Mouse (Mus musculus) T-helper 2 cell (primary cell): ENCODE measurements around the gene Med24.

Source experiments
- in situ Hi-C: fragments of 300-600 bp; cut with MboI, MseI; formaldehyde crosslinking; loops from one replicate; pipeline ENCODE4 v1.15.1; 2025; ENCODE audit warnings: high pct_unique_total_duplicates

Med24 gene

DNA sequence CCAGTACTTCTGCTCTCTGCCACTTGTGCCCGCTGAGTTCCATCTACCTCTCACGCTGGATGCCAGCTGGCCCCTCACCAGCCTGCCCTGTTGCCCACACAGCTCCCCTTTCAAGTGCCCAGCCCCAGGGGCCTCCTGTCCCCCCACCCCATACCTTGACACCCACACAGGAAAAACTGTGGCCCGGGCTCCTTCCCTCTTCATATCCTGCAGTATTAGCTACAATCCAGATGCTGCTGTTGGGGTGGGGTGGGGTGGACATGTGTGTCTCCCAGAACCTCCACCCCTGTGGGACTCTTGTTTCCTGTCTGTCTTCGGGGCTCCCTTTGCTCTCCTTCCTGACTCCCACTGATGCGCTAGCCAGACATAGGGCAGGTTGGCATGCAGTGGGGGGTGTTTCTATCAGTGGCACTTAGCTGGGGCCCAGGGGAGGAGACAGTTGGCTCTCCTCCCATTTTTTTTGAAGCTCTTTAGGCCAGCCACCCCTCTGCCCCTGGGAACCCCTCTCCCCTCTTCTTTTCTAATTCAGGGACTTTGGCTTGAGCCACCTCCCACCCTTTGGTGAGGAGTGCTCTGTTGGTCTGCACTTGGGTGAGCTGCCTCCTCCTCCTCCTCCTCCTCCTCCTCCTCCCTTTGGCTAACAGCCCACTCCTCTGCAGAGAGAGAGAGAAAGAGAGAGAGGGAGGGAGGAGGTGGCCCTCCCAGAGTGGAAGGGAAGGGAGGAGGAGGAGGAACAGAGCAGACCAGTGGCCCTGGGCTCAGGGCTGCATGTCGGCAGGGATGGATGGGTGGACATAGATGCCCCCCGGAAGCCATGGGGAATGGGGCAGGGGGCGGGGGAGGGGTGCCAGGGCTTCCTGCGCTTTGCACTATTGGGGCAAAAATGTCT is 36.4 kb upstream of the Med24 start:
- in situ Hi-C loops = no loop called here

DNA sequence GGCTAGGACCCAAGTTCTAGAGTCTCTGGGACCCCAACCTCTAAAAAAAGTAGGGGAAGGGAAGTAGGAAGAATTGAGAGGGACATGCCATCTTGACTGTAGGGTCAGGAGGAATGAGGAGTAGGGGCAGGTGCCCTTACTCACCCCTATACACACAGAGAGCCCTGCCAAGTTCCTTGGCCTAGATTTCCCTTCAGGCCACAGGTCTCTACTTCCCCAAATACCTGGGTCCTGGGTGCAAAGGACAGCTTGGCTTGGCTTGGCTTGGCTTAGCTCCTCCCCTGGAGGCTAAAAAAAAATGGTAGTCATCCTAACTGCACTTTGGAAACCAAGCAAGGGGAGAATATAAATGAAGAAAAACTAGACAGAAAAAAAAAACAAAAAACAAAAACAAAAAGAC is 35.5 kb upstream of the Med24 start:
- in situ Hi-C loops = no loop called here

DNA sequence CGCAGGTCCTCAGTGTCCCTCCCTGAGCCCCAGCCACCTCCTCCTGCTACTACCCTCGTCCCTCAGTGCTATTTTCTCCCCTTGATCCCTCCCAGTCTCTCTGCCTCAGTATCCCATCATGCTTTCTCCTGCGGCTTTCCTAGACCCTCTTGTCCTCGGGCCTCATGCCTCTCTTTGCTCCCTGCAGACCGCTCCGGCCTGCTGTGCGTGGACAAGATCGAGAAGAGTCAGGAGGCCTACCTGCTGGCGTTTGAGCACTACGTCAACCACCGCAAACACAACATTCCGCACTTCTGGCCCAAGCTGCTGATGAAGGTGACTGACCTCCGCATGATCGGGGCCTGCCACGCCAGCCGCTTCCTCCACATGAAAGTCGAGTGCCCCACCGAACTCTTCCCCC is 34.9 kb upstream of the Med24 start:
- in situ Hi-C loops = no loop called here

DNA sequence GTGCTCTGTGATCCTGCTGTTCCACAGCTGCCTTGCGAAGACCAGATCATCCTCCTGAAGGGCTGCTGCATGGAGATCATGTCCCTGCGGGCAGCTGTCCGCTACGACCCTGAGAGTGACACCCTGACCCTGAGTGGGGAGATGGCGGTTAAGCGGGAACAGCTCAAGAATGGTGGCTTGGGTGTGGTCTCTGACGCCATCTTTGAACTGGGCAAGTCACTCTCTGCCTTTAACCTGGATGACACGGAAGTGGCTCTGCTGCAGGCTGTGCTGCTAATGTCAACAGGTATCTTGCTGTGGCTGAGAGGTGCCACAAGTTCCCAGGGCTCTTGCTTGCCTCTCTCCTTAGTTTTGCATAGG is 34.2 kb upstream of the Med24 start:
- in situ Hi-C loops = no loop called here

DNA sequence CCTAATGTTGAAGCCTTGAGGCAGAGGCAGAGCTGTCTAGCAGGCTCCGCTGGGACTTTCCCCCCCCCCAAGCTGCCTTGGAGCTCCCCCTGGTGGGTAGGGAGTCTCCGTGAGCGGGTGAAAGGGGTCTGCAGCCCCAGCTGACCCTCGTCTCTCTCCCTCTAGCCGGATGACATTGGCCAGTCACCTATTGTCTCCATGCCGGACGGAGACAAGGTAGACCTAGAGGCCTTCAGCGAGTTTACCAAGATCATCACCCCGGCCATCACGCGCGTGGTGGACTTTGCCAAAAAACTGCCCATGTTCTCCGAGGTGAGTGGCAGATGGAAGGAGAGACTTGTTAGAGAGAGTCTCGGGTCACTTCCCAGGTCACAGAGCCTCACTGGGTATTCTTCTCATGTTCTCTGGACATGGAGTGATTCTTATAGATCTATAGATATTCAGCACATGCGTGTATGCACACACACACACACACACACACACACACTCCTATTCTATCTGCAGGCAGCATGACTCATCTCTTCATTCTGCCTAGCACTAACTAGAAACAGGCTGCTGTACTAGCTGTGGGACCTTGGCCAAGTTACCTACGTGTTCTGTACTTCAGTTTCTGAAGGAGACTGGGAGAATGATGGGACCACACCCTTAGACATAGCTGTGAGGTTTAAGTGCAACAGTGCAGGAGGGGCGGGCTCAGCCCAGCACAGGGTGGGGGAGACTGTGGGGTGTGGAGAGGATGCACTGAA is 33.7 kb upstream of the Med24 start:
- in situ Hi-C loops = no loop called here

DNA sequence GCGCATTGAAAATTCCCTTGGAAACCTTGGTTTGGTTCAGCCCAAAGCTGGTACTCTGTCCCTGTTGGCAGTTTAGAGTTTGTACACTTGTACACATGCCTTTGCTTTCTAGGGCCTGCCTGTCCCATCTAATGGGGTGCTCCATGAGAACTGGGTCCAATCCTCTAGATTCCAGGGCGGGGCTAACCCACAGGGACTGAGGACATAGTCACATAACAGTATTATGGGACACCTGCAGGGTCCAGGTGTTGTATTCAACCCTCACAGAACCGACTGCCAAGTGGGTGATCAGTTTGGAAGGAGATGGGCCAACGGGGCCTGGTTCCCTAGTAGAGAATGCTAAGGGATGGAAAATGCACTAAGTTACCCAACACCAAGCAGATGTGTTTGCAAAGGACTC is 32.7 kb upstream of the Med24 start:
- in situ Hi-C loops = no loop called here

DNA sequence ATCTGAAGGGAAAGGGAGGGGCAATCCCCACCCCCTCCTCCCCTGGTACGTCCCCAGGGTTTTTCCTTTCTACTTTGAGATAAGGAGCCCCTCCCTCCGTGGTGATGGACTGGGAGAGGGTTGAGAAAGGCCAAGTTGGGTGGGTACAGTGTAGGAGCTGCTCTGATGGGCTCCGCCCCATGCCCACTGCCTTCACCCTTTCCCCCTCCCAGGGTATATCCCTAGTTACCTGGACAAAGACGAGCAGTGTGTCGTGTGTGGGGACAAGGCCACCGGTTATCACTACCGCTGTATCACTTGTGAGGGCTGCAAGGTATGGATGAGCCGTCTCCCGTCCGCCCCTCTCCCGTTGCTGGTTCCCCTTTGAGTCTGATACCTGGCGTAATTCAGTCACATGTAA is 27.5 kb upstream of the Med24 start:
- in situ Hi-C loops = no loop called here

DNA sequence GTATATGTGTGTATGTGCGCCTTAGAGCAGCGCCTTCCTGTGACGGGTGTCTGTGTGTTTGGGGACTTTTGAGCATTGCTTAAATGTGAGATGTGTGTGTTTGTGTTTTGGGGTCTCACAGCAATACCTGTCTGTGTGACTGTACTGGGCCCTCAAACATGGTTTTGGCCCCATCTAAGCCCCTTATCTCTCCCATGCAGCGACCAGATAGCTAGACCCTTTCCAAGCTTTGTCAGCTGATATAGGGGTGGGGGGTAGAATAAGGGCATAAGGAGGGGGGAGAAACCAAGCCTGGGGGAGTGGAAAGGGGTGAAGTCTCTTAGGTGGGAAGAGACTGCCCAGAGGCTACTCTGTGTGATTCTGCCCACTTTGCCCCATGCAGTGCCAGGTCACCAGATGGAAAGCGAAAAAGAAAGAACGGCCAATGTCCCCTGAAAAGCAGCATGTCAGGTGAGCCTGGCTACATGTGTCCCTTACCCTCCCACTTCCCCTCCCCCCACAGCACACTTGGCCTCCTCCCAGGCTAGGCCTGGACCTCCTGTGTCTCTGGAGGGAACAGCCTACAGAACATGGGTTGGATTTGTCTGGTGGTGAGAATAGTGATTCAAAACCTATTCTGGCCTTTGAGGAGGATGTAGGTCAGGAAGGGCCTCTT is 26.6 kb upstream of the Med24 start:
- in situ Hi-C loops = no loop called here

DNA sequence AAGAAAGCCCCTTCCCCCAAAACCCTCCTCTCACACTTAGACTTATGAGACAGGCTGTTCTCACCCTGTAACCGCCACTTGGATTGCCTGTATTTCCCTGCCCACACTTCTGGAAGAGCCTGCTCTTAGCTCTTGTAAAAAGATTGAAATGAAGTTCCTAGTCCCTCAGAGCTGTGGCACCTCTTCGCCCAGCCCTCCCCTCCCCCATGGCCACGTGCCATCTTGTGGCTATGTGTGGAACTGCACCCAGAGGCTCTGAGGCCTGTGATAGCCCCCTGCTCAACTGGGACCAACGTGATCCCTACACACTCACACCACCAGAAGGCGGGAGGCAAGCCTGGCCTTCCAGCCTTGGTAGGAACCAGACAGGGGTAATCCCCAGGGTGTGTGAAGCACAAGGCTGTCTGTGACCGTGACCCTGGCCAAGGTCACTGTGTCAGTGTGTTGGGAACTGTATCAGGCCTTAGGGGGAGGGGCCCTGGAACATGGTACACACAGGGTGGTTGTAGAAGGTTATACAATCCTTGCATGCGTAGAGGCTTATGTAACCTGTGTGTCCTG is 25.5 kb upstream of the Med24 start:
- in situ Hi-C loops = no loop called here

DNA sequence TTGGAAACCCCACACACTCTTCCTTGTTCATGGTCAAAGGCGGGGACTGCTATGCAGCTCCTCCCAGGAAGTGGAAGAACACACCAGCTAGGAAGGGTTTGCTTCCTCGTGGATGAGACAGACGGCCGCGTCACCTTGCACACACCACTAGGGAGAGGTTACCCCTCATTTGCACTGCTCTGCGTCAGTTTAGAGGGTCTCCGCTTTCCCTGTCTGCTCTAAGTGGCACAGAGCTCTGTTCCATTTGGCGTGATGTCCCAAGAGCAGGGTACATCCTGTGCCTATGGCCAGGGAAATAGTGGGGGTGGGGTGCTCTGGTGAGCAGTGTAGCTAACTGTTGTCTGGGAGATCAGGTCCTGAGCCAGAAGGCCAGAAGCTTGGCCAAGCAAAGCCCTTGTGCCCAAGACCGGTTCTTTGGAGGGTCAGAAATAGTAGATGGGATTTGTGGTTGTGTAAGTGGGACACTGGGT is 25.0 kb upstream of the Med24 start:
- in situ Hi-C loops = no loop called here

DNA sequence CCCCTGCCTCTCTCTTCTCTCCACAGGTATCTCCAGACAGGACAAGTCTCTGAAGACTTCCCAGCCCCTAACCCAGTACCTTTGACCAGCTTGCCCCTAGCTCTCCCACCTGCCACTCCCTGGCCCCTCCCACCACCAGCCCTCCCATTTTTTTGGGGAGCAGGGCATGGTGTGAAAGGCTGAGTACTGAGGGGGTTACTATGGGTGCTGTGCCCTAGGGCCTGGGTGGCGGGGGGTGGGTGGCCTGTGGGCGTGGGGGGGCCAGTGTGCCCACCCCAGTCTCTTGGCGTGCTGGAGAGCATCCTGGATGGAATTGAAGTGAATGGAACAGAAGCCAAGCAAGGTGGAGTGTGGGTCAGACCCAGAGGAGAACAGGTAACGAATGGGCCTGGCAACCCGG is 24.0 kb upstream of the Med24 start:
- in situ Hi-C loops = no loop called here

DNA sequence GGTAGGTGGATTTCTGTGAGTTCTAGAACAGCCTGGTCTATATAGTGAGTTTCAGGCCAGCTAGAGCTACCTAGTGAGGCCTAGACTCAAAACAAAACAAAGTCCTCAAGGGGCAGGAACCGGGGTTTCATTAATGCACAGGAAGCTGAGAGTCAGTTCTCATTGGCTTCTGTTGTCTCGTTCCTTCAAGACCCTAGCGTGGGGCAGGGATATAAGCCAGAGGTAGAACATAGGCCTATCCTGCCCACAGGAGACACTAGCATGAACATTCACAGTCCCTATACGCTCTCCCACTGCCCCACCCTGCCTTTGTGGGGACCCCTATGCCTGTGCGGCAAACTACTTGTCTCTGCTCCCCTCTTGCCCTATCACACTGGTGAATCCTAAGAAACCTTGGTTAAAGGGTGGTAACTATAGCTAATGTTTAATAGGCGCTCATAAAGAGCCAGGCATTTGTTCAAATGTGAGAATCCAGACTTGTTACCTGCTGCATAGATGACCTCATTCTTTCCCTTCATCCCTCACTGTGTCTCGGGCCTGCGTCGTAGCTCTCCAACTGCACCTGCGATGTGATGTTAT is 23.4 kb upstream of the Med24 start:
- in situ Hi-C loops = no loop called here

DNA sequence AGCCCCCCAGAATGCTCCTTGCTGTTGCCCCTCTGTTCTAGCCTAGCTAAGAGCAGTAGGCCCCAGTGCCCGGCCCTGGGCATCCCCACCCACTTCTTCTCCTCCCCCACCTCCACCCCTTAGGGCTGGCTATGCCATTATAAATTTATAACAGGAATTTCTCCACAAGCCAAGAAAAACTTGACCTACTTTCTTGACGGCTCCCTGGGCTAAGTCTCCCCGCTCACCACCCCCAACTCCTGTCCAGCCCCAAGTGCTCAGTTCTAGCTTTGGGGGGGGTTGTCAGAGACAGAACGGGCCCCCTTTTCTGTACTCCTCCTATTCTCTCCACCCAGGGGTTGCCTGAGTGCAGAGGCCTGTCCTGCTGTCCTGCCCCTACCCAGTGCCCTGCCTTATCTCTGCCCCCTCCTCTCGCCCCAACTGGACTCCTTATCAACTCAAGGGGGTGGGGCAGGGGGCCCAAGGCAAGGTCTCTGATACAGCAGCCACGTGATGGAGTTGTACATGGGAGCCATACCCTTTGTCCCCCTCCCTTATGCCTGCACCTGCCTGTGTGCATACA is 22.1 kb upstream of the Med24 start:
- in situ Hi-C loops = no loop called here

DNA sequence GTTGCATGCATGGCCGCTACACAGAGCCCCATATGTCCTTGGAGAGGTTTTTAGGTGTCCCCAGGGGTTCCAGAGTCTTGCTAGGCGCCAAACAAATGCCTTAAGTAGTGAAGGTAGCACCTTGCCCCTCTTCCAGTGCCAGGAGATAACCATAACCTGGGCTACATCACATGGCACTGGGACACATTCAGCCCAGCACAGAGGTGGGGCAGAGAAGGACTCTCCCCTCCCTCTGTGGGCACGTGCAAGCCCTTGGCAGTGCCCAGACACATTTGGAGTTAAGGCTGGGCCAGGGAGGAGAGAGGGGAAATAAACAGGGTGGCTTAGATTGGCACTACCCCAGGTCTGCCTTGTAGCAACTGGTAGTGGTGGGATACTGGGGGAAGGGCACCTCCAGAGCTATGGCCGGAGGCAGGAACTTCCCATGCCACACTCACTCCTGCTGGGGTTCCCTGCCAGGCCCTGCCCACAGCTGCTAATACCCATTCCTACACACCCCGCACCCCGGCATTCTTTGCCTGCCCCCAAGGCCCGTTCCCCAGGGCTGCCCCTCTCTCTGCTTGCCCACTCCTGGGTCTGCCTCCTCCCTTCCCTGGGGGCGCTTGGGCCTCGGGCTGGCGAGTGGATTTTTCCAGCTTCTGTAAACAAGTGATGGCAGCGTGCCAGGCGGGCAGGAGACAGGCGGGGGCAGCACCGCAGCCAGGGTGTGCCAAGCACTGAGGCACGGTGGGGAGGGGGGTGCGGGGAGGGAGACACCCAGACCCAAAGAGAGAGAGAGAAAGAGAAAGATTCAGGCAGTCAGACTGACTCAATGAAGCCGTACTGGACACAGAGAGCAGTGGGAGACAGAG is 21.3 kb upstream of the Med24 start:
- in situ Hi-C loops = no loop called here

DNA sequence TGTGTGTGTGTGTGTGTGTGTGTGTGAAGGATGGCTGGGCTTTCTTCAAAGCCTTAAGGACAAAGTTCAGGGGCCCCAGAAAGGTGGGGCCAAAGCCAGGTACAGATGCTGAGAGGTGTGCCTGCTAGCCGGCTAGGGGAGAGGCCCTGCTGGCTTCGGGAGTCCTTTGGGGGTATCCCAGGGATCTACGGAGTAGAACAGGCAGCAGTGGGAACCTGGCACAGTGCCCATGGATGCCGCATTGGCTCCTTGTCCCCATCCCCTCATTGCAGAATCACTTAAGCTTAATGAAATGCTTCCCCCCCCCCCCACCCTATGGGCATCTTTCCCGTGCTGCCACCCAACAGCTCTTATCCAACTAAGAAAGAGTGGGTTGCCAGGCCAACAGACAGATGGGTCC is 20.5 kb upstream of the Med24 start:
- in situ Hi-C loops = loop anchor here (5.0 kb wide), 1 partner anchor 33 kb away; no protein-coding TSS in a partner anchor

DNA sequence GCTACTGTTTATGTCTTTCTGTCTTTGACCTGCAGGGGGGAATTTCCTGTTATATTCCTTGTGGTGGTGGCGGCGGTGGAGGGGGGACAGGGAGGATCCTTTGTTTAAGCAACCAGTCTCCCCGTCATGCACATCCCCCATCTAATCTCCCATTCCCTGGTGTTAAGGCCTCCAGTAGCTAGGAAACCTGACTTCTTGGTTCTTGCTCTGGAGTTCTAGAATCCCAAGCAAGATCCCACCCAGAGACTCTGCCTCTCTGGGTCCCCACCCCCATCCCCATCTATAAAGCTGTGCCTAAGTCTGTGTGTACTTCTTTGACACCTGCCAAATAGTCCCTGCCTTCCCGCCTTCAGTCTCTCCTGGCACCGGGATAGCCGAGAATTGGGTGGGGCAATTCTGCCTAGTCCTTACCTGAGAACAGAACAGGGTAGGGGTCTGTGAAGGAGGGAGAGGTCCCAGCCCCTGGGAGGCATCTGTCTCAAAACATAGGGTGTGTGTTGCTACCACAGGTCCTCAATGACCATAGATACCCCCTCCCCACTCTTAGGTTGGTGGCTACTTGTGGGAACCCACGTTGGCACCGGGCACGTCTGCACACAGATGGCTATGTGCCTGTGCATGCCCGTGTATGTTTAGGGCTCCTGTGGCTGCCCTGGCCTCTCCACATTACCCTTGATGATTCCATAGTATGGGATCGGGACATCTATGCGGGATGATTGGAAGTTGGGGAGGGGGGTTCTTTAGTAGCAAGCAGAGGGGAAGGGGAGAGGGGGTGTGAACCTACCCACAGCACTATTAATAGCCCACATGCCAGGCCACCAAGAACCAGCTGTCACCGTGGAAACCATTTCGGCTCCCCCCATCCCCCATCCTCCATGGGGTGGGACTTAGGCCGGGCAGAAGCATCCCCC is 19.5 kb upstream of the Med24 start:
- in situ Hi-C loops = loop anchor here (5.0 kb wide), 1 partner anchor 34 kb away; no protein-coding TSS in a partner anchor

DNA sequence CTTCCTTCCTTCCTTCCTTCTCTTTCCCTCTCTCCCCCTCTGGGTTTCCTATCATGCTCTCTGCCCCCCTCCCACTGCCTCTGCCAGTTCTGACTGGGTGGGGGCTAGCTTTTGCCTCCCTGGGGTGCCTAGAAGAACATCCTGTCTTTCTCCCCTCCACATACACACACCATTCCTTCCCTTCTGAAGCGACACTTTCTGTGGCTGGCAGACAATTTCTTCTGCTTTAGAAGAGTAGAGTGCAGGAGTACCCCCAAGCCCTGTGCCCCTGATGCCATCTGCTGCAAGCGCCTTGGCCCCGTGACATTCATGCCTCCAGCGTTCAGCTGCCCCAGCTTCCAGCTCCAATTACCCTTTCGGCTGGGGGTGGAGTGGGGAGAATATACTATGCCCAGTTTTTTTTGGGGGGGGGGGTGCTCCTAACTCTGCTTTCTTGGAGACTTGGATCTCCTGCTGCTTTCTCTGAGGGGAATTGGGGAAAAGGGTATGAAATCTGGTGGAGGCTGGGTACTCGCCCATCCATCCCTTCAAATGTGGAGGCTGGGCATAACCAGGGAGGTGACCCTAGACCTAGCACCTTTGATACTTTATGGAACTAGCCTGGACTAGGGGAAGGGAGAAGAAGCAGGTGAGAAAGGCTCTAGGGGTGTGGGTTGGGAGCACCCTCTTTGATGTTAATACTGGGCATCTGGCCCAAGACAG is 18.7 kb upstream of the Med24 start:
- in situ Hi-C loops = loop anchor here (5.0 kb wide), 1 partner anchor 34 kb away; no protein-coding TSS in a partner anchor

DNA sequence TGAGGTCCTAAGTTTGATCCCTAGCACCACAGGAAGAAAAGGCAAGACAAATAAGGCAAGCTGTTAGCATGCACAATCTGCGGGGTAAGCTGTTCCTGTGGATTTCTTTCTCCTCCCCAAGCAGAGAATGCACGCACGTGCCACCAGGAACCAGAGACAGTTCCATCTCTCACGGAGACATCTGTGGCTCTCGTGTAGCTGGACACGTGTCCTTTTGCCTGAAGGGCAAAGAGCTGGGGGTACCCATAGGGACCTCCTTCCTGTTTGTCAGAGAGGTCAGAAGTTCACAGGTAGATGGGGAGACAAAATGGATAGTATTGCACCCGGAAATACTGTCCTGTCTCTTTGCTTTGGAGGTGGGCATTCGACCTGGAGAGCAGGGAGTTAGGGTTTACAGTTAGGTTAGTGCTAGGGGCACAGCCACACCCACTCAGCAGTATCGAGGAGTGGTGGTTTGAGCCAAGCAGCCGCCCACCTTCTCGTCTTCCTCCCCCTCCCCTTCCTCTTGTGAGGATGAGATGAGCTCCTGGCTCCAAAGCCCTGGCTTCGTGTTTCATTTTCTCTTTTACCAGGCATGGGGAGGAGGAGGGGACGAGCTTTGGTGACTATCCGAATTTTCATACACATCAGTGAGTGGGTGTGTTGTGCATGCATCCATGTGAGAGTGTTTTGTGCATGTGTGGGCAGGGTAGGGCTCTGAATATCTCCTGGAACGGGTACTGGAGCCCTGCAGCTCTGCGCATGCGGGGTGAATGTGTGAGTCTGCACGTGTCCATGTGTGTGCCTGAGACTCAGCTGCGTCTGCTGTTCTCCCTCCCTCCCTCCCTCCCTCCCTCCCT is 17.8 kb upstream of the Med24 start:
- in situ Hi-C loops = loop anchor here (5.0 kb wide), 1 partner anchor 35 kb away; no protein-coding TSS in a partner anchor
